Mouse (Mus musculus) heart, embryonic 14.5 days (tissue): Measurements from ENCODE around the gene Cox20. TPM values are rescaled to one million over a fixed set of nuclear protein-coding genes. Genes with fewer than 3 reads are reported as not detected.

Experiments
- ATAC-seq: fragments of 200-750 bp; cut with Nextera tagmentation; 2 replicates; pipeline ENCODE4 v1.8.0; 2017; ENCODE audit warnings: low read depth, moderate TSS enrichment; ENCODE audit not compliant: insufficient number of reproducible peaks, insufficient read depth, low FRiP score
- H3K27ac ChIP-seq, 2 experiments: fragments of 200-500 bp in 1 of 2; fragments of 300-500 bp in 1 of 2; sonication (generic) in 1 of 2; replicated peaks in 1 of 2; 2 replicates each; pipeline ENCODE4 v1.5.1; 2012 to 2014; ENCODE audit warnings: low read depth in 2 of 2, low read length in 2 of 2, control low read depth in 1 of 2, mild to moderate bottlenecking in 1 of 2, mixed read lengths in 1 of 2; ENCODE audit not compliant: control insufficient read depth in 1 of 2, insufficient read depth in 1 of 2
- H3K27me3 ChIP-seq: fragments of 300-500 bp; sonication (generic); 2 replicates; pipeline ENCODE4 v1.6.1; 2014; ENCODE audit warnings: mild to moderate bottlenecking, low read length, control low read depth; ENCODE audit not compliant: control insufficient read depth, insufficient read depth
- H3K36me3 ChIP-seq: fragments of 300-500 bp; sonication (generic); 2 replicates; pipeline ENCODE4 v1.6.1; 2014; ENCODE audit warnings: mild to moderate bottlenecking, control low read depth, low read length, mixed read lengths; ENCODE audit not compliant: control insufficient read depth, insufficient read depth
- H3K4me1 ChIP-seq, 2 experiments: fragments of 200-500 bp in 1 of 2; fragments of 300-500 bp in 1 of 2; sonication (generic) in 1 of 2; 2 replicates each; pipeline ENCODE4 v1.6.1; 2012 to 2014; ENCODE audit warnings: low read length in 2 of 2, control low read depth in 1 of 2, mixed read lengths in 1 of 2; ENCODE audit not compliant: control insufficient read depth in 2 of 2, insufficient read depth in 2 of 2
- H3K4me2 ChIP-seq: fragments of 300-500 bp; sonication (generic); 2 replicates; pipeline ENCODE4 v1.6.1; 2014; ENCODE audit warnings: mild to moderate bottlenecking, low read length
- H3K4me3 ChIP-seq, 2 experiments: fragments of 200-500 bp in 1 of 2; fragments of 300-500 bp in 1 of 2; sonication (generic) in 1 of 2; 2 replicates each; pipeline ENCODE4 v1.5.1; 2012 to 2014; ENCODE audit warnings: low read length in 2 of 2, mild to moderate bottlenecking in 2 of 2, control low read depth in 1 of 2, low read depth in 1 of 2, moderate library complexity in 1 of 2; ENCODE audit not compliant: control insufficient read depth in 1 of 2, insufficient read depth in 1 of 2
- H3K9ac ChIP-seq: fragments of 300-500 bp; sonication (generic); 2 replicates; pipeline ENCODE4 v1.6.1; 2014; ENCODE audit warnings: mild to moderate bottlenecking, low read length
- H3K9me3 ChIP-seq: fragments of 300-500 bp; sonication (generic); 2 replicates; pipeline ENCODE4 v1.6.1; 2016; ENCODE audit warnings: low read length, control low read depth; ENCODE audit not compliant: control insufficient read depth
- WGBS: fragments of 180-500 bp; shearing (Covaris S2); extraction: QIAGEN DNeasy Blood & Tissue Kit; methylation state at CpG from one replicate; pipeline ENCODE4 v1.1.7; 2014; 5-methylcytosine and 5-hydroxymethylcytosine counted together
- polyA plus RNA-seq: library from polyadenylated mRNA; unstranded; fragments of >200 nt; fragmentation: Nextera tagmentation; extraction: Ambion mirVana; gene quantifications from 2 replicates; pipeline ENCODE4 v1.2.1, GENCODE M21; 2014

Cox20 gene
- polyA plus RNA-seq, 1 experiment from 2014 or later, result 299 TPM

GRCm38 (mm10) chr1:178314236-178314635 lies 4.7 kb upstream of the Cox20 start:
- 86% methylated on average over 2 of the region's 2 CpGs for WGBS
- no peak overlapping the region for H3K4me3 ChIP-seq
- H3K27ac ChIP-seq, result no peak overlapping the region
- peaks cover 2 to 5% of the 10 kb centered on the region in 2 experiments; a peak in 1 of 4 replicates for H3K4me1 ChIP-seq
- no peak for ATAC-seq
- no peak overlapping the region for H3K9ac ChIP-seq
- no peaks in the 10 kb centered on the region for H3K27me3 ChIP-seq
- no peaks in the 10 kb centered on the region for H3K9me3 ChIP-seq
- no peaks in the 10 kb centered on the region for H3K36me3 ChIP-seq
- H3K4me2 ChIP-seq, result no peak overlapping the region

GRCm38 (mm10) chr1:178317275-178318001 lies 1.5 kb upstream of the Cox20 start:
- H3K27ac ChIP-seq, result peak overlapping the region; percentile 79 to 100; a peak in 3 of 4 replicates
- H3K36me3 ChIP-seq, result peaks cover 23% of the 10 kb centered on the region
- no peaks in the 10 kb centered on the region for H3K27me3 ChIP-seq
- H3K9ac ChIP-seq, result peak overlapping the region; percentile 98
- no peak for ATAC-seq
- 45% methylated on average over 10 of the region's 10 CpGs for WGBS
- H3K4me3 ChIP-seq, result peak overlapping the region in 1 of 2 experiments; percentile 62; a peak in 2 of 4 replicates
- no peaks in the 10 kb centered on the region for H3K9me3 ChIP-seq
- H3K4me1 ChIP-seq, result peaks cover 2 to 23% of the 10 kb centered on the region in 2 experiments; a peak in 3 of 4 replicates
- peak overlapping the region; percentile 77 for H3K4me2 ChIP-seq

GRCm38 (mm10) chr1:178318002-178318388 lies 935 bp upstream of the Cox20 start:
- H3K4me3 ChIP-seq, result peak overlapping the region; percentile 62 to 68
- peaks cover 28% of the 10 kb centered on the region for H3K36me3 ChIP-seq
- peak overlapping the region; percentile 99 to 100 for H3K27ac ChIP-seq
- H3K9me3 ChIP-seq, result no peaks in the 10 kb centered on the region
- ATAC-seq, result peak; percentile 49
- no peaks in the 10 kb centered on the region for H3K27me3 ChIP-seq
- H3K9ac ChIP-seq, result peak overlapping the region; percentile 98
- WGBS, result under 1% methylated on average over 17 of the region's 17 CpGs
- H3K4me2 ChIP-seq, result peak overlapping the region; percentile 77
- peaks cover 2 to 27% of the 10 kb centered on the region in 2 experiments; a peak in 3 of 4 replicates for H3K4me1 ChIP-seq

- WGBS, result 2% methylated on average over 12 of the region's 12 CpGs
- peak overlapping the region; percentile 98 for H3K9ac ChIP-seq
- no peak for ATAC-seq
These were observed 536 bp downstream of the Cox20 start for GRCm38 (mm10) chr1:178319295-178320037.

GRCm38 (mm10) chr1:178320038-178320722 lies 1.2 kb downstream of the Cox20 start:
- Histone ChIP-seq H3K27ac (peak overlapping the region; percentile 99 to 100), H3K36me3 (peaks cover 48% of the 10 kb centered on the region), H3K9ac (peak overlapping the region; percentile 98), H3K4me1 (peaks cover 2 to 32% of the 10 kb centered on the region in 2 experiments; a peak in 3 of 4 replicates), H3K4me3 (peak overlapping the region; percentile 62 to 68; a peak in 3 of 4 replicates), H3K9me3 (no peaks in the 10 kb centered on the region), H3K27me3 (no peaks in the 10 kb centered on the region), H3K4me2 (peak overlapping the region; percentile 77)
- 14% methylated on average over 8 of the region's 8 CpGs for WGBS
- ATAC-seq, result no peak

More at GRCm38 (mm10) chr1:178319295-178320037, 536 bp downstream of the Cox20 start:
- peaks cover 2 to 32% of the 10 kb centered on the region in 2 experiments; a peak in 3 of 4 replicates for H3K4me1 ChIP-seq
- no peaks in the 10 kb centered on the region for H3K27me3 ChIP-seq
- H3K27ac ChIP-seq, result peak overlapping the region; percentile 99 to 100
- no peaks in the 10 kb centered on the region for H3K9me3 ChIP-seq
- H3K4me3 ChIP-seq, result peak overlapping the region; percentile 62 to 68
- H3K4me2 ChIP-seq, result peak overlapping the region; percentile 77
- H3K36me3 ChIP-seq, result peaks cover 40% of the 10 kb centered on the region

- Histone ChIP-seq H3K4me2 (peak overlapping the region; percentile 77), H3K9me3 (no peaks in the 10 kb centered on the region), H3K4me1 (peaks cover 2 to 32% of the 10 kb centered on the region in 2 experiments; a peak in 3 of 4 replicates), H3K27ac (peak overlapping the region; percentile 99 to 100), H3K4me3 (peak overlapping the region; percentile 62 to 68; a peak in 3 of 4 replicates), H3K9ac (peak overlapping the region; percentile 98), H3K36me3 (peaks cover 55% of the 10 kb centered on the region), H3K27me3 (no peaks in the 10 kb centered on the region)
- 35% methylated on average over 5 of the region's 5 CpGs for WGBS
- no peak for ATAC-seq
These were observed 2.0 kb downstream of the Cox20 start for GRCm38 (mm10) chr1:178320723-178321590.
